In genomic region chr8:11544386-11544785, GRCm38 (mm10) we compare ENCODE assay signal across 8 mouse cellular contexts. TPM values are rescaled to one million over a fixed set of nuclear protein-coding genes. Genes with fewer than 3 reads are reported as not detected.
DNase-seq lines count a peak whose midpoint lies in the region.

No protein-coding gene starts in this region.

- peak; percentile 28 to 35 for DNase-seq in frontal cortex, postnatal 25 days (ENCODE audit: low spot score in 2 of 2)
- DNase-seq in frontal cortex, postnatal 10 days (ENCODE audit: low spot score in 2 of 2) = no peak
- peak; percentile 45 for DNase-seq in urinary bladder, postnatal 14 days (ENCODE audit: low spot score)
- no peak for DNase-seq in urinary bladder, adult 2 months (ENCODE audit: low spot score)
- DNase-seq in embryo, embryonic 10 days (ENCODE audit: low spot score) = peak; percentile 46
- DNase-seq in layer of hippocampus, postnatal 10 days (ENCODE audit: low spot score in 2 of 2) = peak; percentile 41 to 48
- peak; percentile 61 for DNase-seq in retina, postnatal 1 day
- DNase-seq in thymus, postnatal 4 days = peak; percentile 92

RNA-seq across cellular contexts. Expression of gene Cars2, which starts 6.2 kb away (rescaled TPM):
- polyA plus RNA-seq in urinary bladder, adult 2 months (2012; rRNA removed) = 38.5 and 42.4 TPM in 2 replicates
- 10 to 100 TPM; 26.1 to 28.6 TPM for total RNA-seq in layer of hippocampus, postnatal 10 days (2021)

RNA-seq across cellular contexts. Expression of gene Ing1, which starts 11.0 kb away (rescaled TPM):
- 41.4 and 47.0 TPM in 2 replicates for polyA plus RNA-seq in urinary bladder, adult 2 months (2012; rRNA removed)
- total RNA-seq in layer of hippocampus, postnatal 10 days (2021) = 10 to 100 TPM; 35.6 to 39.5 TPM

RNA-seq across cellular contexts. Expression of gene Naxd, which starts 47.1 kb away (rescaled TPM):
- 120 and 154 TPM in 2 replicates for polyA plus RNA-seq in urinary bladder, adult 2 months (2012; rRNA removed)
- total RNA-seq in layer of hippocampus, postnatal 10 days (2021) = 10 to 100 TPM; 52.7 to 67.3 TPM

Comparison
In these comparisons a context has a peak if more than half of its experiments do, and no peak if none do; other contexts are left out.
1. DNase-seq: peak in frontal cortex, postnatal 25 days (2 of 2), urinary bladder, postnatal 14 days (single experiment), embryo, embryonic 10 days (single experiment), layer of hippocampus, postnatal 10 days (2 of 2), retina, postnatal 1 day (single experiment) and thymus, postnatal 4 days (single experiment); none in frontal cortex, postnatal 10 days (0 of 2) and urinary bladder, adult 2 months (single experiment).